Mouse (Mus musculus): ENCODE results near the gene Sh3rf1. TPM values are rescaled to one million over a fixed set of nuclear protein-coding genes. Genes with fewer than 3 reads are reported as not detected.

Gene Sh3rf1
- total RNA-seq, 2 experiments from 2014 or later: 8.0 to 8.8 TPM

DNA sequence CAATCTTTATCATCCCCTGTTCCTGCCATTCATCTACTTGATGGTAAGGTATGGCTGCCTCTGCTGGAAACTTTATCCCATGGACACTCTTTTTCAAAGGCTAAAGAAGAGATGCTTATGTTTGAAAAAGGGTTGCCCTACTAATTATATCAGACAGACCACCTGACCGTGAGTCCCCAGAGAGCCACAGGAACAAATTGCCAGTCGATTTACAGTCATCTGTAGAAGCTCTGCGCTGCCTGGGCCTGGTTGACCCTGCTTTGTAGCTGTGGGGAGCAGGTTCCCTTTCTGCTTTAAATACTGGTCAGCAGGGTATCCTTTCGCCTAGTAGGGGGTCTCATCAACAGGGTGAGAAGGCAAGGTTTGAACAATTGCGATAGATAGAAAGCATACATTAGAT is 124.4 kb downstream of the Sh3rf1 start:
- no peak for DNase-seq
- intact Hi-C loops (cut with DNase I): loop anchor here (10.0 kb wide), 1 partner anchor 123 kb away; the partner anchor contains the start of gene Sh3rf1

GRCm38 (mm10) chr8:61348518-61348917 is 124.8 kb downstream of the Sh3rf1 start:
- intact Hi-C loops (cut with DNase I): loop anchor here (10.0 kb wide), 1 partner anchor 124 kb away; the partner anchor contains the start of gene Sh3rf1
- no peak for DNase-seq

DNA sequence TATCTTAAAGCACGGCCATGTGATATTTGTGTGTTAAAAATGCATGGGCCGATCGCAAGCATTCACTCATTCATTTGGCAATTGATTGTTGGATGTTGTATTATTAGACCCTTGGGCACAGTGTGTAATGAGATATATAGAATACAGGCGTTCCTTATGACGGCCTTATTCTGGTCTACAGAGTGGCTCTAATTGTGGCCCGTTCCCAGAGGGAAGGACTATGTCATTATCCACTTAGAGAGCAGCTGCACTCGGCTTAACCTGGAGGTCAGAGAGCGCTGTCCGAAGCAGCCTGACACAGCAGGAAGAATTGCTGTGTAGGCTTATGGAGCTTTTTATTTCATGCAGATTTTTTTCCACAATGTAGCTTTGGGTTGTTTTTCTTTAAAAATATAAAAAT is 126.8 kb downstream of the Sh3rf1 start:
- intact Hi-C loops (cut with DNase I): no loop called here
- DNase-seq: no peak

DNA sequence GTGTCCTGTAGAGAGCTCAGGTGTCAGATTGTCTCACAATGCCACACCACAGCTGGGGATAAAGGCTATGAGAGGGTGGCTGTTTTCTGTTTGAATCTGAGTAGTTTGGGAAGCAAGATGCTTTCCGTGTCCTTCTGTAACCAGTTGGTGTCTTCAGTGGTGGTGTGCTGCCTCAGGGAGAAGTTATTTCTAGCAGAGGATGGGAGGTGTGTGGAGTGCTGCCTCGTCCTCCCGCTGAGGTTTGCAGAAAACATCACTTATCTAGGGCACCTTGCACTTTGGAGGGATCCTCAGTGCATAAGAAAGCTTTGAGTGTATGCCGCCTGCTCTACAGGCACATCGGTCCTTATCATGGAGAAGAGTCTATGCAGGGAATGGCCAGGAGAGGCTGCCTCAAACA is 128.0 kb downstream of the Sh3rf1 start:
- intact Hi-C loops (cut with DNase I): no loop called here
- DNase-seq: no peak

DNA sequence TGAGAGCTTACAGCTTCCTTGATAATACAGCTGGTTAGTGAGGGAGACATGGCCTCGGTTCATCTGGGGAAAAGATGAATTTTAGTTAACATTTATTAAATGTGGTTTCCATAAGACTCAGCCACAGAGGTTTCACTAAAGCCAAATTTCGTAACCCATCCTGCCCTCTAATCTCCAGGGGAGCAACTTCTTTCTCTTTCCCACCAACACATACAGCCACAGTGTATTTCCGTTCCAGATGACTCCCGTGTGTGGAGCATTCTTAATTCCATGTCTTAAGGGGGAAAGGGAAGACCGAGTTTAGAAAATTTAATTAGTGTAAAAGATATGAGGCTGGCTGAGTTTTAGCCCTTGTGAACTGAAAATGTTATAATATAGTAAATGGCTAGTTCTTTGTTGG is 131.8 kb downstream of the Sh3rf1 start:
- intact Hi-C loops (cut with DNase I): no loop called here
- no peak for DNase-seq

DNA sequence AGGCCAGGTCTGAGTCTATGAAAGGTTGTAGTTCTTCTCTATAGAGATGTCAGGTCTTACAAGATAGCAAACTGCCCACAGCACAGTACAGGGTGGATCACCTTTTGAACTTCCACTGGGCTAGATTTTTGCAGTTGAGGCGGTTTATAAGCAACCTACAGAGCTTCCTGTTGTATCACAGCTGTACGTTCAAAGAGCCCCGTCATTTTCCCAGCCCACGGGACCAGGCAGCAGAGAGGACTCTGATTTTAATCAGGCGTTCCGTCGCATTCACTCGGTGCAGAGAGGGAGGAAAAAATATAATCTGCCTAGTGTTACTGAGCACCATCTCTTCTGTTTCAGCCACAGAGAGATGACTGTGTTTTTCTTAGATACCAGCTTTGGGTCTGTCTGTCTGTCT is 135.3 kb downstream of the Sh3rf1 start:
- no peak for DNase-seq
- intact Hi-C loops (cut with DNase I): no loop called here

GRCm38 (mm10) chr8:61359851-61360272 is 136.2 kb downstream of the Sh3rf1 start:
- DNase-seq: no peak
- intact Hi-C loops (cut with DNase I): no loop called here

- intact Hi-C loops (cut with DNase I): no loop called here
- no peak for DNase-seq
Measured at GRCm38 (mm10) chr8:61360362-61360761, 136.7 kb downstream of the Sh3rf1 start.

- no peak for DNase-seq
- intact Hi-C loops (cut with DNase I): no loop called here
Measured at GRCm38 (mm10) chr8:61361476-61361875, 137.8 kb downstream of the Sh3rf1 start.

DNA sequence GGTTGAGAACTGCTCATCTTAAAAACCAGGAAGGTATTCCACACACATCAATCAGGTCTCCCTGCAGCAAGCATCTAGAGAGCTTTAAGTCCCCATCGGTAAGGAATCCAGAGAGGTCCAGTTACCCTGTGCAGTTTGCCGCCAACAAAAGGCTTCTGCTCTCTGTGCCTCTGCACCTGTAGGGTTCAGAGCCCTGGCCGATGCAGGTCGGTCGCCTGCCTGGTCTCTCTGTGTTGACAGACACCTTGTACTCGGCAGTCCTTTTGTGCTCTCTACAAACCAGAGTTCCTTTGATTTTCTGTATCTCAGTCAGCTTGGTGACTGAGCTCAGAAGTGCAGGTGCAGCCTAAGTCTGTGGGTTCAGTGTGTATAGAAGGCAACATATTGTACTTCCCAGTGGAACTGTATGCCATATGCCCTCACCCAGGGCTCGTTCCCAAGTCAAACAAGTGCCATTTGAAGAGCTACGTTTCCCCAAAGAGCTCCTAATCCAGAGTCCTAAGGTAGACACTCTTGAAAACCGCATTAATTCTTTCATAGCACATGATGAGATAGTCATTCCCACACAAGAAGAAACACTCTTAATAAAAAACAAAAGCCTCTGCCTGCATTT is 138.7 kb downstream of the Sh3rf1 start:
- intact Hi-C loops (cut with DNase I): no loop called here
- no peak for DNase-seq

- intact Hi-C loops (cut with DNase I): no loop called here
- DNase-seq: no peak
Measured at GRCm38 (mm10) chr8:61373303-61373702, 149.6 kb downstream of the Sh3rf1 start.

GRCm38 (mm10) chr8:61374059-61374755 is 150.5 kb downstream of the Sh3rf1 start:
- DNase-seq: no peak
- intact Hi-C loops (cut with DNase I): no loop called here

DNA sequence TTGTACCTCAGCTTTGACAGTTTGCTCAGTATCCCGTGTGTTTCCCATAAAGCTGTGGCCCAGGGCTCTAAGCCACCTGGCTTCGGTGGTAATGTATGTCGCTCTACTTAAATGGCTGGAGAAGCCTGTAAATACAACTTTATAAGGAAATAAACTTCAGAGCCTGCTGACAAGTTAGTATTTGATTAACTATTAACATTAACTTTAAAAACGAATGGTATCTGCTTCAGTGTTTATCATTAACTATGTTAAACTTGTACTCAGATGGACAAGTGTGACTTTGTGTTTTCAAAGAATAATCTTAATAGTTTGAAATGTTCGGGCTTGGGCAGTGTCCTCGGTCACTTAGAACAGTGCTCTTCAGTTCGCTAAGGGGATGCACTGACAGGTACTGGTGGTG is 151.5 kb downstream of the Sh3rf1 start:
- DNase-seq: no peak
- intact Hi-C loops (cut with DNase I): loop anchor here (5.0 kb wide), 1 partner anchor 153 kb away; the partner anchor contains the start of gene Sh3rf1

GRCm38 (mm10) chr8:61378847-61379698 is 155.4 kb downstream of the Sh3rf1 start:
- DNase-seq: no peak
- intact Hi-C loops (cut with DNase I): loop anchor here (5.0 kb wide), 1 partner anchor 157 kb away; the partner anchor contains the start of gene Sh3rf1

DNA sequence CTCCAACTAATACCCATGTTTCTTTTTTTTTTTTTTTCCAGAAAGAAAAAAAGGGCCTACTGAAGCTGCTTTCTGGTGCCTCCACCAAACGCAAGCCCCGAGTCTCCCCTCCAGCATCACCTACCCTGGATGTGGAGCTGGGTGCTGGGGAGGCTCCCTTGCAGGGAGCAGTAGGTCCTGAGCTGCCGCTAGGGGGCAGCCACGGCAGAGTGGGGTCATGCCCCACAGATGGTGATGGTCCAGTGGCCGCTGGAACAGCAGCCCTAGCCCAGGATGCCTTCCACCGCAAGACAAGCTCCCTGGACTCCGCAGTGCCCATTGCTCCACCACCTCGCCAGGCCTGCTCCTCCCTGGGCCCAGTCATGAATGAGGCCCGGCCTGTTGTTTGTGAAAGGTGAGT is 160.9 kb downstream of the Sh3rf1 start:
- DNase-seq: no peak
- intact Hi-C loops (cut with DNase I): no loop called here

- intact Hi-C loops (cut with DNase I): no loop called here
- no peak for DNase-seq
Measured at GRCm38 (mm10) chr8:61385502-61386191, 162.0 kb downstream of the Sh3rf1 start.

DNA sequence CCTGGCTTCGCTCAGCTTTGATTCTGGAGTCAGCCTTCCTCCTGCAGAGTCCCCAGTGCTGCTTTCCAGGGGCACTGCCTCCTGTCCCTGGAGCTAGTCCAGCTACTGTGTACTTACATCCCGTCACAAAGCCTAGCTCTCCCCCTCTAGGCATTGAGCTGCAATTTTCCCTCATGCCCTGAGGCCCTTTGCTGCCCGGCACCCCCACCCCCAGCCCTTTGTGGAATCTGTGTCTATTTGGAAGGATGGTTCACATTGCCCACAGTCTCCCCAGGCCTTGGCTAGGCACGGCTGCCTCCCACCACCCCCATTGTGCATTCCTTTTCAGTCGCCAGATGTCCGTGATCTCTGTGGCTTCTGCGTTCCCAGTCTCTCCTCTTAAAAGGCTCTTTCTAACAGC is 163.0 kb downstream of the Sh3rf1 start:
- DNase-seq: no peak
- intact Hi-C loops (cut with DNase I): no loop called here

DNA sequence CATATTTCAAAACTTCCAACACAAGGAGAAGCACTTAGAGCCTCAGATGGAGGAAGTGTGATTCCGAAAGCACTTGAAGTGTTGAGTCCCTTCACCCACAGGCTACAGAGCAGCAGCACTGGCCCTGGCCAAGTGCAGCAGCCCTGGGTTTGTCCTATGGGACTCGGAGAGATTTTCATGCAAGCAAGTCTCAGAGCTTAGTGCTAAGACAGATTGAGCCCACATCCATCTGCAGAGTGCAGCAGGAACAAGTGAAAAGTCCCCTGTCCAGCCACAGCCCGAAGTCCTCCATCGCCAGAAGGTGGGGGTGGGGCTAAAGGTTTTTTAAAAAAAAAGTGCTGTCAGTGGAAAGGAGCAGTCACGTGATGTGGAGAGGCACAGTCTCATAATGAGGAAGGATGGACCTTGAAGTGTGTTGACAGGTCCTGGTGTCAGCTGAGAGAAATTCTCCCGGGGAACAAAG is 163.9 kb downstream of the Sh3rf1 start:
- no peak for DNase-seq
- intact Hi-C loops (cut with DNase I): no loop called here

GRCm38 (mm10) chr8:61388341-61388740 is 164.7 kb downstream of the Sh3rf1 start:
- DNase-seq: no peak
- intact Hi-C loops (cut with DNase I): no loop called here

DNA sequence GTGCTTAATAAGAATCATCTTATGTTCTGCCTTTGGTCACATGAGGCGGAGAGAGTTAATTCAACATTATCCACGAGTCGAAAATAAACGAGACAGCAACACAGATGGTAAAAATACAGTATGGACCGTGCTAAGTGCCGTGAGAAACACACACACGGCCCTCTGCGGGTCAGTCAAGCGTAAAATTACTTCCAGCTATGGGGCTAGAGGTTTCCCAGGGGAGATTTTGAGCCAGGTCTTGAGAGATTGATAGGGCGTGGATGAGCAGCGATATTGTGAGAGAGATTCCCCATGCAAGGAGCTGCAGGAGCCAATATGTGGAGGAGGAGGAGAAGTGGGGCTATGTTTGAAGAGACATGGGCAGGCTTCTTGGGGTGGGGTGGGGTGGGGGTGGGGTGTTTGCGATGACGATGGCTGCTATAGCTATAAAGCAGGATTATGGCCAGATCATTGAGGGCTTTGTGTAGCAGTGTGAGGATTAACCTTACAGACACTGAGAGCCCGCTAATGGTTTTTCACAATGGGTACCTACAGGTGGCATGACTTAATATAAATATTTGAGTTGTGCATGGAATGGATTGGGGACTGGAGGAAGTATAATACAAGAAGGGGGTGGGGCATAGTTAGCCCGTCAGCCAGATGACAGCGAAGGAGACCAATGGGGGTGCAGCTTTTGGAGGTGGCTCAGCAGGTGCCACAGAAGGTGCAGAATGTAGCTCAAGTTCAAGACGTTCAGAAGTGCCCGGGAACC is 166.8 kb downstream of the Sh3rf1 start:
- no peak for DNase-seq
- intact Hi-C loops (cut with DNase I): no loop called here

Data from heart, postnatal 14 days (tissue).